Mouse (Mus musculus): ENCODE data around the gene Polq. TPM values are rescaled to one million over a fixed set of nuclear protein-coding genes. Genes with fewer than 3 reads are reported as not detected.
"Not testable (repeated sequence)": the region's sequence is repeated elsewhere in the genome, so short reads cannot be mapped to it uniquely, and the experiment has no call there.

The Polq gene
- polyA plus RNA-seq, 1 experiment from 2014 or later: 5.6 TPM

GRCm38 (mm10) chr16:37125190-37125589 lies 113.6 kb downstream of the Polq start:
- not testable (repeated sequence) for H3K27me3 ChIP-seq; H3K9me3 ChIP-seq; H3K9ac ChIP-seq (replicated peaks); H3K27ac ChIP-seq (replicated peaks); ATAC-seq (replicated peaks); H3K36me3 ChIP-seq; H3K4me1 ChIP-seq; H3K4me3 ChIP-seq; H3K4me2 ChIP-seq (replicated peaks)
- 90% methylated on average over 1 of the region's 1 CpGs for WGBS

Other genes starting within 250 kb of the Polq start
- gene Slc15a2, start 226.8 kb upstream of the Polq start, polyA plus RNA-seq (2015; fragmentation: Nextera tagmentation; extraction: Ambion mirVana): 13.2 and 13.9 TPM in 2 replicates
- 55.8 and 59.1 TPM in 2 replicates for gene Iqcb1, start 183.4 kb upstream of the Polq start, polyA plus RNA-seq (2015; fragmentation: Nextera tagmentation; extraction: Ambion mirVana)
- gene Eaf2, start 136.8 kb upstream of the Polq start, polyA plus RNA-seq (2015; fragmentation: Nextera tagmentation; extraction: Ambion mirVana): 0.84 and 0.91 TPM in 2 replicates
- gene Golgb1, start 136.6 kb upstream of the Polq start, polyA plus RNA-seq (2015; fragmentation: Nextera tagmentation; extraction: Ambion mirVana): 91.9 and 92.1 TPM in 2 replicates
- 2.1 and 2.3 TPM in 2 replicates for gene Hcls1, start 76.8 kb upstream of the Polq start, polyA plus RNA-seq (2015; fragmentation: Nextera tagmentation; extraction: Ambion mirVana)
- not detected in 2 replicates for gene Fbxo40, start 21.3 kb upstream of the Polq start, polyA plus RNA-seq (2015; fragmentation: Nextera tagmentation; extraction: Ambion mirVana)

Data from forebrain, embryonic 15.5 days (tissue).